Mouse (Mus musculus): ENCODE measurements at regions not wholly inside any gene's neighbourhood (a gene's known extent, or its start where the extent isn't known, plus 50 kb on each side); places are given as distances from the start of the nearest gene placed in this dataset.

DNA sequence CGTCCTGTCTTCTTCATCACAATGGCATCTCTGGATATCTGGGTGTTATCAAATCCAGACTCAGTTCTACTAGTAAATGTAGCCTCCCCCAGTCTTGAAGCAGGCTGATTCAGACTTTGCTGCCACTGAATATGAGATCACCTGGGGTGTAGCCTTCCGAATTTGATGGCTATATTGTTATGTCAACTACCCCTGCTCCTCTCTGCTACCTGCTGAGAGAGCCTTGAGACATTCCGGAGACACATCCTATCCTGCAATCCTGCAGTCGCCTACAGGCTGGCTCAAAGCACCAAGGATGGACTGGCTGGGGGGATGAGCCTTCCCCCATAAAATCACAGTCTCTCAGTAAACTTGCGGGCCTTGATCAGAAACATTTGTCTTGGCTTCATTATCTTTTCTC is 655.4 kb upstream of the Nrsn1 start:
- H3K27me3 ChIP-seq (replicated peaks) = no peaks in the 10 kb centered on the region
- no peak overlapping the region for H3K9ac ChIP-seq
- no peaks in the 10 kb centered on the region for H3K4me1 ChIP-seq
- no peak overlapping the region for H3K4me2 ChIP-seq (replicated peaks)
- H3K9me3 ChIP-seq = no peaks in the 10 kb centered on the region
- WGBS = 76% methylated on average over 5 of the region's 5 CpGs
- no peak for ATAC-seq (ENCODE audit: low FRiP score, low read depth)
- H3K36me3 ChIP-seq = no peaks in the 10 kb centered on the region
- H3K27ac ChIP-seq = no peak overlapping the region
- H3K4me3 ChIP-seq = no peak overlapping the region

DNA sequence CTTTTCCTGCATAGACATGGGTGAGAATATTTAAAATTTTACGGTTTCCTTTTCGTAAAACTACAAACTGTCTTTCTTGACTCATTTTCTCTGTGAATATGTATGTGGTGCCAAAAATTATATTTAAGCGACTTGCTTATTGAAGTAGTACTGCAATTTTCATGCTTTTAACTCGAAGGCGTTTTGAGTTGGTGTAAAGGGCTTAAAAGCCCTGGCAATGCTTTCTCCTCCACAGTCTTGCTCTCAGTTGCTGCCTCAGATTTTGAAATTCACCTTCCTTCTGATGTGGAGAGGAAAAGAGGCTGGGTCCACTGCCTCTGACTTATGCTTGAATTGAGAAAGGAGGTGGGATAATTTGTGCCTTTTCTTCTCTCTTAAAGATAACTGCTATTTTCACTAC is 629.6 kb upstream of the Nrsn1 start:
- ATAC-seq (ENCODE audit: low FRiP score, low read depth) = no peak
- 93% methylated on average over 5 of the region's 5 CpGs for WGBS
- no peak overlapping the region for H3K27ac ChIP-seq

DNA sequence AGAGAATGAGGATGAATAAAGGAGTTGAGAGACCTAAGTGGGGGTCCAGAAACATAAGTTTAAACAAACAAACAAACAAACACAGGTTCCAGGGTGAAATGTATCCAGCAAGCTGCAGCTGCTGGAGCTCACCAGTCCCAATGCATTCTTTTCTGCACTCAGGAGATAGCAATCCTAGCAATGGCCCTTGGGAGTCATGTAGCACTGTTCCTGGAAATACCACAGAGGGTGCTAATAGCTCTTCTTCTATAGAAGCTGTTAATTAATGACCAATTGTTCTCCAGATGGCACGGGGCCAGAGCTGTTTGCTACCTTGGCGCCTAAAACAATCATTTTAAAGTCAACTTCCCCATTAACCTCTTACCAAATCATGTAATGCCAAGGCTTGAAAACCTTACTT is 622.8 kb upstream of the Nrsn1 start:
- Histone ChIP-seq H3K36me3 (no peaks in the 10 kb centered on the region), H3K4me2 (replicated peaks) (no peak overlapping the region), H3K27me3 (replicated peaks) (no peaks in the 10 kb centered on the region), H3K4me1 (no peaks in the 10 kb centered on the region), H3K9me3 (no peaks in the 10 kb centered on the region), H3K27ac (no peak overlapping the region), H3K4me3 (no peak overlapping the region), H3K9ac (no peak overlapping the region)
- whole genome bisulfite sequencing = 8% methylated on average over 2 of the region's 2 CpGs
- ATAC-seq (ENCODE audit: low FRiP score, low read depth) = no peak

More for the DNA sequence above, 629.6 kb upstream of the Nrsn1 start:
- Histone ChIP-seq H3K36me3 (no peaks in the 10 kb centered on the region), H3K9me3 (no peaks in the 10 kb centered on the region), H3K4me1 (no peaks in the 10 kb centered on the region), H3K27me3 (replicated peaks) (no peaks in the 10 kb centered on the region), H3K4me2 (replicated peaks) (no peak overlapping the region), H3K9ac (no peak overlapping the region), H3K4me3 (no peak overlapping the region)

DNA sequence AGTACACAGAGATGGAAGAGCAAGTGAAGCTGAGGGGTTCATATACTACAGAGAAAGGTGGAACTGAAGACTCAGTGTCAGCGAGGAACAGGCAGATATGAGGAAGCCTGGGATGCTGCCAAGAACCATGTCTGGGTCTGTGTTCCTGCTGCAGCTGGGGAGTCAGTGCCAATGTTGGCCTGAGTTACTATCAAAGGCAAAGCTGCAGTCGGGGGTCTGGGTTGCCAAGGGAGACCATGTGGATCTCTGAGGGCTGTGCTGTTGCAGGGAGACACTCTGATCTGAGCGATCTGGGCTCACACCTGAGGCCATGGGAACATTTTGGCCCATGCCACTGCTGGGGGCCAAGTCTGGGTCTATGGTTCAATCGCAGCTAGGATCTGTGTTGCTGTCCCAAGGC is 612.5 kb upstream of the Nrsn1 start:
- Histone ChIP-seq H3K27me3 (replicated peaks) (no peaks in the 10 kb centered on the region), H3K4me2 (replicated peaks) (no peak overlapping the region), H3K36me3 (no peaks in the 10 kb centered on the region), H3K4me1 (no peaks in the 10 kb centered on the region), H3K4me3 (no peak overlapping the region), H3K9me3 (no peaks in the 10 kb centered on the region), H3K9ac (no peak overlapping the region), H3K27ac (no peak overlapping the region)
- ATAC-seq (ENCODE audit: low FRiP score, low read depth) = no peak
- 73% methylated on average over 4 of the region's 4 CpGs for WGBS

DNA sequence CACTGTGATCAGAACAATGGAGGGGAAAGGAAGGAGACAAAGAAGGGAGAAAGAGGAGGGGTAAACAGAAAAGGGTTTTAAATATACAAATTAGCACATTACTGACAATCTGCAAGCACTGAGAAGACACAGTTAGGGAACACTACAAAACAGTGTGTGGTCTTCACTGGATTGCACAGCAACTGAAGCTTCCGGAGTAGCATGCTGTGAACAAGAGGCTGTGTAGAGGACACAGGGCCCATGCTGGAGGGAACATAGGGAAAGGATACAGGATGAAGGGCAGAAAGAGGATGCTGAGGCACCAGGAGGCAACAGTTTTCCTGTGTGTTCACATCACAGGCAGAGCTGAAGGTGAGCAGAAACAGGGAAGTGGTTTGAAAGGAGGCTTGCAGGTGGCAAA is 598.6 kb upstream of the Nrsn1 start:
- no peaks in the 10 kb centered on the region; the same call in 1 of the 2 replicates for H3K4me1 ChIP-seq
- H3K4me3 ChIP-seq = no peak overlapping the region
- H3K27ac ChIP-seq = no peak overlapping the region
- no peak overlapping the region for H3K4me2 ChIP-seq (replicated peaks)
- H3K27me3 ChIP-seq (replicated peaks) = no peaks in the 10 kb centered on the region
- 38% methylated on average over 1 of the region's 1 CpGs for WGBS
- no peak for ATAC-seq (ENCODE audit: low FRiP score, low read depth)
- H3K36me3 ChIP-seq = no peaks in the 10 kb centered on the region
- H3K9me3 ChIP-seq = no peaks in the 10 kb centered on the region
- no peak overlapping the region for H3K9ac ChIP-seq

DNA sequence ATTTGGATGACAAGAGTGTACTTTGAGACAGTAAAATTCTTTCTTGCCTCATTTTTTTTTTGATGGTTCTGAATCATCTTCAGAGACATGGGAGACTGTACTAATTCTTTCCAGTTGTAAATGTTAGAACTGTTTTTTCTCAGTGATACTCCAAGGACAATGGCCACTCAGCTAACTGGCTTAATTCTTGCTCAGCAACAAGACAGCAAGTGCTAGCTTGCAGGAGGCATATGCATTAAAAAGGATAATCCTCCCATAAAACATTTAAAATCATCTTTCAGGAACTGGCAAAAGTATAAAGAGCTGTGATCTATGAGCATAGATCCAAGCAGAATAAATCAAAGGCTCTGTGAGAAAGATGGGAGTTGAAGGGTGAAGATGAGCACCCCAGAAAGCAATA is 587.9 kb upstream of the Nrsn1 start:
- H3K9me3 ChIP-seq = no peaks in the 10 kb centered on the region
- no peak overlapping the region for H3K27ac ChIP-seq
- ATAC-seq (ENCODE audit: low FRiP score, low read depth) = no peak
- H3K4me2 ChIP-seq (replicated peaks) = no peak overlapping the region
- no peaks in the 10 kb centered on the region for H3K36me3 ChIP-seq
- no peaks in the 10 kb centered on the region for H3K27me3 ChIP-seq (replicated peaks)
- no peaks in the 10 kb centered on the region for H3K4me1 ChIP-seq
- no peak overlapping the region for H3K9ac ChIP-seq
- H3K4me3 ChIP-seq = no peak overlapping the region

DNA sequence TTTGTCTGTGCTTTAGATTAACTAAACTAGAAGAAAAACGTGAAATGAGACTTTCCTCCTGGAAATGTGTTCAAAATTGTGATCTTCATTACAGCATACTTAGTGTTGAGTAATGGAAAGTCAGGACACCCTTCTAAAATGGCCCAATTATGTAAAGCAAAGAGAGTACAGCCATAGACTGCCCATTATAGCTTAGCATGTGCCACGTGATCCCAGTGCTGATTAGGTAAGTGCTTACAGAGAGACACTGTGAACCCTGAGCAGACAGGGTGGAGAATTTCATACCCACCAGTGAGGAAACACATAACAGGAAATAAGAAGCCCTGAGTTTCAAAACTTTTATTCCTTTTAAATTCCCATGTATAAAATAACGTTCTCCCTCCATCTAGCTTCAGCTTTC is 587.3 kb upstream of the Nrsn1 start:
- H3K4me1 ChIP-seq = no peaks in the 10 kb centered on the region
- ATAC-seq (ENCODE audit: low FRiP score, low read depth) = no peak
- no peaks in the 10 kb centered on the region for H3K9me3 ChIP-seq
- no peaks in the 10 kb centered on the region for H3K27me3 ChIP-seq (replicated peaks)
- WGBS = 74% methylated on average over 3 of the region's 3 CpGs
- no peak overlapping the region for H3K4me2 ChIP-seq (replicated peaks)
- H3K9ac ChIP-seq = no peak overlapping the region
- no peak overlapping the region for H3K27ac ChIP-seq
- H3K36me3 ChIP-seq = no peaks in the 10 kb centered on the region
- no peak overlapping the region for H3K4me3 ChIP-seq

DNA sequence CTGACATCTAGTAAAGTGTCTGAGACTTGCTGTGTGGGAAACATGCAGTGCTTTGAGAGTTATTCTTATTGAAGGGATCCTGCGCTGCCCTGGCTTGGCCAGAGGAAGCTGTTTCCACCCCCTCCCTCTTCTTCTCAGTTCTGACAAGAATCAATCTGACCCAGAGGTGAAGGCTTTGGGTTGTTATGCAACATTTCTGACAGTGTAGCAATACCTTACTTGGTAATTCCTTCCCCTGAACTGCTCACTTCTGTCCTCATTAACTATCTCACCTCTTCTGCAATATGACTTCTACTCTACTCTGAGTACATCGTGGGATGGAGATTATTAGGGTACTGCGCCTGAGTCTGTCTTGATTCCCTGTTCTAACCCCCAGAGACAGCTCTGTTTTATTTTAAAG is 586.8 kb upstream of the Nrsn1 start:
- H3K27ac ChIP-seq = no peak overlapping the region
- H3K9ac ChIP-seq = no peak overlapping the region
- H3K27me3 ChIP-seq (replicated peaks) = no peaks in the 10 kb centered on the region
- no peak overlapping the region for H3K4me2 ChIP-seq (replicated peaks)
- H3K36me3 ChIP-seq = no peaks in the 10 kb centered on the region
- ATAC-seq (ENCODE audit: low FRiP score, low read depth) = no peak
- no peak overlapping the region for H3K4me3 ChIP-seq
- WGBS = 93% methylated on average over 3 of the region's 3 CpGs
- no peaks in the 10 kb centered on the region for H3K9me3 ChIP-seq
- no peaks in the 10 kb centered on the region for H3K4me1 ChIP-seq

DNA sequence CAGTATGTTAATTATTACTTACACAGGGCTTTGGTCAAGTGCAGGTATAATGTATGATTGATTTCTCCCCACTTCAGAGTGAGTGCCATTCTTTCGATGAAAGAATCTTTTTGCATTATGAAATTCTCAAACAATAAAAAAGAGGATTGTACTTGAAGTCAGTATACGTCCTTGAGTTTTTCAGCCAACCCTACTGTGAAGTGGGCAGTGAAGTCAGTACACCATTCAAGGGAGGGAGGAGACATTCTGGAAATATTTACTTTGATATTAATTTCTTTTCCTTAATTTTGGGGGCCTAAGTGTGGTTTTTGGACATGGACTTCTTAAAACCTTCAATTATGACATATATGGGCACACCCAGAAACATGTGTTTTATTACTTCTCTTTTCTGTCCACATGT is 586.2 kb upstream of the Nrsn1 start:
- WGBS = 90% methylated on average over 2 of the region's 2 CpGs
- H3K36me3 ChIP-seq = no peaks in the 10 kb centered on the region
- no peaks in the 10 kb centered on the region for H3K4me1 ChIP-seq
- no peak overlapping the region for H3K9ac ChIP-seq
- H3K9me3 ChIP-seq = no peaks in the 10 kb centered on the region
- no peak overlapping the region for H3K27ac ChIP-seq
- no peak overlapping the region for H3K4me2 ChIP-seq (replicated peaks)
- ATAC-seq (ENCODE audit: low FRiP score, low read depth) = no peak
- H3K4me3 ChIP-seq = no peak overlapping the region
- no peaks in the 10 kb centered on the region for H3K27me3 ChIP-seq (replicated peaks)

DNA sequence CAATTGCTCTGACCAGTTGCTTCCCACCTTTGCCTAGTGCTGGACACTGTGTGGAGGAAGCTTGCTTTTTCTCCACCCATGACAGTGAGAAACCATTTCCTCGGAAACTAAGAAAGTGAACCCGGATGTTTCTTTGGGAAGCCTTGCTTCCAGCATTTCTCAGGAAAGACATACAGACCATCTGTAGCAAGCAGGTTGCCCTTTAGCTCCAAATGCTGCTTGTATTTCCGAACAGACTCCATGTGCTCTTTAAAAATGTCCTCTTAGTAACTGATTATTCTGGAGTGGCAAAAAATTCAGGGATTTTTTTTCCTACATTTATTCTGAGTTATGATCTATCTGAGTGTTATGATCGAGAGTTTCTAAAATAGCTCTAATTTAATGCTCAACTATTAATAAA is 577.9 kb upstream of the Nrsn1 start:
- H3K9me3 ChIP-seq = no peaks in the 10 kb centered on the region
- no peaks in the 10 kb centered on the region for H3K4me1 ChIP-seq
- H3K27ac ChIP-seq = no peak overlapping the region
- H3K4me2 ChIP-seq (replicated peaks) = no peak overlapping the region
- H3K36me3 ChIP-seq = no peaks in the 10 kb centered on the region
- H3K4me3 ChIP-seq = no peak overlapping the region
- ATAC-seq (ENCODE audit: low FRiP score, low read depth) = no peak
- no peak overlapping the region for H3K9ac ChIP-seq
- no peaks in the 10 kb centered on the region for H3K27me3 ChIP-seq (replicated peaks)
- WGBS = 86% methylated on average over 4 of the region's 4 CpGs

DNA sequence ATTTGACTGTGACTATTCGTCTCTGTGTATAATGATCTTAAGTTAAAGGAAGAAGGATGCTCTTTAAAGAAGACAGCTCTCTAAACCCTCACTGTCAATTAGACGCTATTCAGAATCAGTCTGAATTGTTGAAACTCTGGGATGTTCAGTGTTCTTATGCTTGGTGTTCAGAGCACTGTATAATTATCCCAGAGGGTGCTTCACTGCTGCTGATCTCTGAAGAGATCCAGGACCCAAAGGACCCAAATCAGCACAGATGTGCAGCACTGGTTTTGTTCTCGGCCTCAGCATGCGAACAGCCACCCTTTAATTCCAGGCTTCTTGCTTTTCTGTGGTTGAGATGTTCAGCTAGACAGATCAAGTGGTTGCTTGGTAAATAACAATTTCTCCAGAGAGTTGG is 567.9 kb upstream of the Nrsn1 start:
- no peaks in the 10 kb centered on the region for H3K4me1 ChIP-seq
- H3K4me2 ChIP-seq (replicated peaks) = no peak overlapping the region
- H3K27ac ChIP-seq = no peak overlapping the region
- H3K36me3 ChIP-seq = no peaks in the 10 kb centered on the region
- no peaks in the 10 kb centered on the region for H3K9me3 ChIP-seq
- no peak overlapping the region for H3K4me3 ChIP-seq
- ATAC-seq (ENCODE audit: low FRiP score, low read depth) = no peak
- no peaks in the 10 kb centered on the region for H3K27me3 ChIP-seq (replicated peaks)
- WGBS = 89% methylated on average over 4 of the region's 4 CpGs
- no peak overlapping the region for H3K9ac ChIP-seq

DNA sequence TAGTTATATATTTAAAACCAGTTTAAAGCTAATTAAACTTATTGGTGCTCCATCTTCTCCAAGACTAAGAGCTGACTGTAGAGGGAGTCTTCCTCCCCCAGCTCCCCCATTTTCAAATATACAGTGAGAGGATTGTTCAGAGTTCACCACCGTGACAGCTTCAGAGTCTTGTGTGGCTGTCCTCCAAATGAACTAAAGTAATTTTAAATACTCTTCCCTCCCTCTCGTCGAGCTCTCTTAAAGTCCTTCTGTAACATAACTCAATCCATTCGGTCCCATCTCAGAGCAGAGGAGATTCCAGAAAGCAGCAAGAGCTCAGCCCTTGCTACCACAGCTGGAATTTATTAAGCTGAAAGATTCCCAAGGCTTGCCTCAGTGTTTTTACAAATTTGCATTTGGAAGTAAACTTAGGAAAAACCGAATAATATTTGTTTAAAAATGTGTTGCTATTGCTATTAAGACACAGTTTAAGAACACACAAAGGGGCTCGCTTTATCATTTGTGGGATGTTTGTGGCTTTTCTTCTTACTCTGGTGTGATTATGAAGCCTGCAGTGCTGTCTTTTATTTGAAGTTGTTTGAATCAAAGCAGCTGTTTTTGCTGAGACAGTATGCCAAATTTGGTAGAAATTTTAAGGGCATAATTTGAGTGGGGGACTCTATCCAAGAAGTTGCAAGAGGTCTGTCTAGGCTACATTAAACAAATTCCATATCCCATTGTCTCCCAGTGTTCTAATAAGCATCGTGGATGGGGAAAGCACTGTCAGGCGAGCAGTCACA is 559.0 kb upstream of the Nrsn1 start:
- Histone ChIP-seq H3K27ac (no peak overlapping the region), H3K9me3 (no peaks in the 10 kb centered on the region), H3K4me2 (replicated peaks) (no peak overlapping the region), H3K36me3 (no peaks in the 10 kb centered on the region), H3K9ac (no peak overlapping the region), H3K27me3 (replicated peaks) (no peaks in the 10 kb centered on the region), H3K4me3 (no peak overlapping the region), H3K4me1 (no peaks in the 10 kb centered on the region)
- WGBS = 69% methylated on average over 8 of the region's 8 CpGs
- no peak for ATAC-seq (ENCODE audit: low FRiP score, low read depth)

DNA sequence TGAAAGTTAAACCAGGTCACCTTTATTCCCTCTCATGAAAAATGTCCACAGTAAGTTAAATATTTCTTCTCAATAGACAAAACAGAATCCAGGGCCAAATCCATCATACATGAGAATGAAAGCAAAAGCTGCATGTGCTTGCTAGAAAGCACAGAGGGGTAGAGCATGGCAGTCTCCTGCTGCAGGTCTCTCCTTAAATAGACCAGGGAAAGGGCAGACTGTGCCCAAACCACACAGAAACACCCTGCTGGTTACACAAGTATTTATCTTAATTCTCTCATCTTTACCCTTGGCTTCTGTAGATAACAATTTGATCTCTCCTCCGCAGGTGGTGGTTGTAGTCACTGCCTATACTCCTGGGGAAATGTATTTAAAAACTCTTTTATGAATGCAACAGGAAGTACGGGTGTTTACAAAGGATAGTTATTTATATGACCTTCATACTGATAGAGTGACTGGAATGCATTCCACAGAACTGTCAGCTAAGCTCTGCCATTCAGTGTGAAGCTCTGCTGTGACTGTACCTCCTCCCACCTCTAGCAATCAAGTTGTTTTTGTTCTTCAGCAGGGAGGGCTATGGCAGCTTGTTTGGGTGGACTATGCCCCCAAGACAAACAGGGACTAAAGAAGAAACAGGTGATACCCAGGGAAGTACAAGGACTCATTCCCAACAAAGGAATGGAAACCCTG is 538.4 kb upstream of the Nrsn1 start:
- WGBS = 80% methylated on average over 2 of the region's 2 CpGs
- ATAC-seq (ENCODE audit: low FRiP score, low read depth) = no peak
- no peak overlapping the region for H3K9ac ChIP-seq
- H3K27me3 ChIP-seq (replicated peaks) = no peaks in the 10 kb centered on the region
- H3K4me1 ChIP-seq = no peaks in the 10 kb centered on the region
- no peak overlapping the region for H3K27ac ChIP-seq
- no peak overlapping the region for H3K4me3 ChIP-seq
- no peaks in the 10 kb centered on the region for H3K36me3 ChIP-seq
- no peaks in the 10 kb centered on the region for H3K9me3 ChIP-seq
- no peak overlapping the region for H3K4me2 ChIP-seq (replicated peaks)
